Mouse (Mus musculus) embryonic fibroblast, embryonic 13.5 days (primary cell): ENCODE results near the gene Cep72.

Experiments used
- CTCF ChIP-seq: IDR thresholded peaks from 2 replicates; pipeline ENCODE4 v1.5.1; 2011; ENCODE audit warnings: mild to moderate bottlenecking, control low read depth, low read length, moderate library complexity, borderline replicate concordance; ENCODE audit not compliant: insufficient read depth
- POLR2A ChIP-seq: IDR thresholded peaks from 2 replicates; pipeline ENCODE4 v1.6.1; 2011; ENCODE audit warnings: low read depth, mild to moderate bottlenecking, control low read depth, low read length, moderate library complexity

DNA sequence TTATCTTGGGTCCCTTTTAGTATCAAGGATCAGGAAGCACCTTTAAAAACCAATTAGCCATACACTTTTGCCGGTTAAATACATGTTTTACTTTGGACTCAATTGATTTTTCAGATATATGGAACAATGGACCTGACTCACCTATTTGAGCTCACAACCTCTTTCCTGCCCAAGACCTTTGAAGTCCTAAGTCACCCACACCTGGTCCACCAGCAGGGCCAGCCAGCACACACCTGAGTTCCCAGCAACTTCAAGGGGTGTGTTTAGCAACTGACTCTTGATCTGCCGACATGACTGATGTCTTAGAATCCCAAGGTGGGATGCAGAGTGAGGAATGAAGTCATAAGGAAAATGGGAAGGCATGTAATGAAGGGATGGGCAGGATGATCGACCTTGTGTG lies 9.6 kb upstream of the Cep72 start:
- TF ChIP-seq CTCF (no peak), POLR2A (no peak)
